Mouse (Mus musculus): ENCODE measurements around the gene Tpd52l1.
"Not testable (repeated sequence)": the region's sequence is repeated elsewhere in the genome, so short reads cannot be mapped to it uniquely, and the experiment has no call there.

Gene Tpd52l1

DNA sequence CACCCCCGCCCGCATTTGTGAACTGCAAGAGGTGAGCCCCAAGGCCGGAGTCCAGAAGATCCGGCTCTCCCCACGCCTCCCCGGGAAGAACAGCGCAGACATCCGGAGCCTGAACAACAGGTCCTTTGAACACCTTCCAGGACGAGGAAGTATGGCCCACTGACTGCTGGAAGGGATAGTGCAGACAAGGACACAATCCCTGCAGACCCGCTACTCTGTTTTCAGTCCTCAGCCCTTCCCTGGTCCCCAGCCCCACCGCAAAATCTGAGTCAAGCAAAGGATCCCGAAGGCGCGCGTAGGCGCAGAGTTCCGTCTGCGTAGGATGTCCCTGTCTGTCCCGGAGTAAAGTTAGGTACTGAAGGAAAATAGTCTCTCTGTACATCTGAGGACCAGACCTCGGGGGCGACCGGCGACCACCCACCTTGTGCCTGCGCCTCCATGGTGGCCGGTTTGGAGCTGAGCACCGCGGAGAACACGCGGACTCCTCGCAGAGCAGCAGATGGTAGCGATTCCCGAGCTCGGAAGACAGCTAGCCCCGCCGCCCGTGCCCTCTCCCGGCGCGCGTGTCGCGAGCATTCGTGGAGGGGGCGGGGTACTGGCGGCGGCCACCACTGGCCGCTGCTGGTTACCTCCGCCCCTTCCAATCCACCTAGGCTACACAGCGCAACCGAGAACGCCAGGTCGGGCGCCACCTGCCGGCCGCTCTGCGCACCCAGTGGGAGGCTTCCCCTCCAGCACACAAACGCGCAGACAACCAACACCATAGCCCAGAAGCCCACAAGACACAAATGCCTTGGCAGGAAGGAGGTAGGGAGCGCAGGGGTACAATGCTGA is at the start of gene Tpd52l1:
Gene Tpd52l1, minus strand, starts transcription at position 668 of the 834 bp plus-strand sequence.
- DNase-seq (ENCODE audit: low spot score), result peak; percentile 92

- DNase-seq (ENCODE audit: low spot score), result no peak
Measured at GRCm38 (mm10) chr10:31494296-31494695, 48.5 kb upstream of the Tpd52l1 start.

DNA sequence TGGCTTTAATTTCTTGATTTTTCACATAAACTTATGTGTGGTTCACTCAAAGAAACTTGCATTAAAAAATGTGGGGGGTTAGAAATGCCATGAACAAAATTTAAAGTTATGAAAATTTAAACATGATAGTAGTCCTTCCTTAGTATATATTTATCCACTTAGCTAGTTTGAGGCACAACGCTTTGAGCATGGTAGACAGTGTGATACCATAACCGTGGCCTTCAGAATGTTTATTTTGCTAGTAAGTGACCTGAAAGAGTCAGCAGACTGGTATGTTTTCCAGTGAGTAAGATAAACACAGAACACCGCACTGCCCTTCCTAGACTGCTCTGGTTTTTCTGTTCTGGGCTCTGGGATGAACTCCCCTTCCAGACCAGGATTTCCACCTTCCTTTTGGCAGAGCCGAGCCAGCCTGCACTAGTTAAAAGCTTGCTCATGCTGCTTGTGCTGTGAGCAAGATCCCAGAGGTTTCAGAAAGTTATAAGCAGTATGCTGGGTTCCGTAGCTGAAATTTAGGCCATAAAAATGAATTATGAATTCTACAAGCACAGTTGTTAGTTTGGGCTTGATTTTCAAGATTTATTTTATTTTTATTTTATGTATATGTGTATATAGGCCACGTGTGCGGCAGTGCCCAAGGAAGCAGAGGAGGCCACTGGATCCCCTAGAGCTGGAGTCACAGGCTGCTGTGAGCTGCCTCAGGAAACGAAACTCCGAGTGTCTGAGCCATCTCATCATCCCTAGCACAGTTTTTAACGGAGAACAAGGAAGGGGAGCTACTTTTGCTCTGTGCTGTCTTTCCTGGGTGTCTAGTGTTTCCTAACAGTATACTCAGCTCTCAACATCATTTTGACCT is 21.5 kb upstream of the Tpd52l1 start:
- peak; percentile 25 for DNase-seq (ENCODE audit: low spot score)

GRCm38 (mm10) chr10:31465840-31466541 is 20.2 kb upstream of the Tpd52l1 start:
- no peak for DNase-seq (ENCODE audit: low spot score)

DNA sequence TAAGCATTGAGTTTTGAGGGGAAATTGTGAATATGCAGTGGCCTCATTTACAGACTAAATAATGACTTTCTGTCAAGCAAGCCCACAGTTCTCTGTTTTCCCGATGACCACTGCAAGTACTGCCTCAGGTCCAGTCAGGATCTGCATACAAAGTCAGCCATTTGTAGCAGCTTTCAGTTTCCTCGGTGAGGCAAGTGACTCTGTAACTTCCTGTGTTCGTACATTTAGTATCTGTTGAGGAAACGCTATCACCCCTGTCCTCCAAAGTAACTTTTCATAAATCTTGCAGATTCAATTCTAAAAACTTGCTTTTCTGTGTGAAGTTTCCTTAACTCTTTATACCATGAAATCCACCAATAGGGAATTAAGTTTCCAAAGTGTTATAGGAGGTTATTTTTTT is 19.7 kb upstream of the Tpd52l1 start:
- DNase-seq (ENCODE audit: low spot score), result no peak

DNA sequence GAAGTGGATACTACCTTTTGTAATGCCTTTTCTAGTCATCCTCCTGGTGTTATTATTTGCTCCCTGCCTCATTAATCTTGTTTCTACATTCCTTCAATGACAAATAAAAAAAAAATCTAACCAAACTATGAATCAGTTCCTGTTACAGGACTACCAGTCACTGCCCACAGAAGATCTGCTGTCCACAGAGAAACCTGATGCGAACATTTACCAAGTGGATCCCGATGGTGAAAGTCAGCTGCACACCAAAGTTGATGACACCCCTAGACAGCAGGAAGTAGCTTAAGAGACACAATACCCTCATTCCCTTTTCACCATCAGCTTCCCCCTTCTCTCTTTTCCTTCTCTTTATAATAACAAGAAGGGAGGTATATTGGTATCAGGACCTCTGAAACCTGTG is 17.3 kb upstream of the Tpd52l1 start:
- DNase-seq (ENCODE audit: low spot score), result no peak

- no peak for DNase-seq (ENCODE audit: low spot score)
Measured at GRCm38 (mm10) chr10:31456806-31457205, 11.0 kb upstream of the Tpd52l1 start.

DNA sequence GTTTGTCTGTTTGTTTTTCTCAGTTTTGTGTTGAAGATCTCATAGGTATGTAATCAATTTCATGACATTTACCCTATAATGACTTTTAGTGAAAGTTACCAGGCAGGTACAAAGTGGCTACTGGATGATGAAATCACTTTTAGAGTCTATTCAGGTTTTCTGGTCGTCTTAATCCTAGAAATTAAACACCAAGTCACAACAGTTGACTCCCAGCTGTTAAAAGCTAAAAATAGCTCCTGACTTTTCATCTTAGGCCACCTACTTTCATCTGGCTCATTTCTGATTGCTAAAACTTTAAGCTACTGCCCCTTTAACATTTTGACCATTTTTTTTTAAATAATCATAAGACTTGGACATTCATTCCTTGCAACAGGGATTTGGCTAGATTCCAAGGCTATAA is 1.3 kb upstream of the Tpd52l1 start:
- DNase-seq (ENCODE audit: low spot score), result no peak

GRCm38 (mm10) chr10:31444206-31444605 is 1.6 kb downstream of the Tpd52l1 start:
- DNase-seq (ENCODE audit: low spot score), result no peak

- no peak for DNase-seq (ENCODE audit: low spot score)
Measured at GRCm38 (mm10) chr10:31441491-31441890, 4.3 kb downstream of the Tpd52l1 start.

GRCm38 (mm10) chr10:31436047-31436446 is 9.7 kb downstream of the Tpd52l1 start:
- no peak for DNase-seq (ENCODE audit: low spot score)

DNA sequence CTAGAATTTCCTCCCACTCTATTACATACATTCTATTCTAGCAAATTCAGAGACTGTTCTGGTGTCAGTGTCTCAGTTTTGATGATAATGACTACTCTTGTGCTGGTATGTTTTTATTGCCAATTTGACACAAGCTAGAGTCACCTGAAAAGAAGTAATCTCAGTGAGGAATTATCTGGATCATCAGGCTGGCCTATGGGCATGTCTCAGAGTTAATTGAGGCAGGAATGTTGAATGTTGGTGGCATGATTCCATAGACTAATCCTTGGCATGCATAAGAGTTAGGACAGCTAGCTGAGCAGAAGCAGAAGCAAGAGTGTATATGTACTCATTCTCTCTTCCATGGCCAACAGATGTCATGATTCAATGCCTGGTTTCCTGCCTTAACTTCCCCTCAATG is 27.8 kb downstream of the Tpd52l1 start:
- no peak for DNase-seq (ENCODE audit: low spot score)

- no peak for DNase-seq (ENCODE audit: low spot score)
Measured at GRCm38 (mm10) chr10:31392990-31393389, 52.8 kb downstream of the Tpd52l1 start.

GRCm38 (mm10) chr10:31390777-31391395 is 54.9 kb downstream of the Tpd52l1 start:
- no peak for DNase-seq (ENCODE audit: low spot score)

DNA sequence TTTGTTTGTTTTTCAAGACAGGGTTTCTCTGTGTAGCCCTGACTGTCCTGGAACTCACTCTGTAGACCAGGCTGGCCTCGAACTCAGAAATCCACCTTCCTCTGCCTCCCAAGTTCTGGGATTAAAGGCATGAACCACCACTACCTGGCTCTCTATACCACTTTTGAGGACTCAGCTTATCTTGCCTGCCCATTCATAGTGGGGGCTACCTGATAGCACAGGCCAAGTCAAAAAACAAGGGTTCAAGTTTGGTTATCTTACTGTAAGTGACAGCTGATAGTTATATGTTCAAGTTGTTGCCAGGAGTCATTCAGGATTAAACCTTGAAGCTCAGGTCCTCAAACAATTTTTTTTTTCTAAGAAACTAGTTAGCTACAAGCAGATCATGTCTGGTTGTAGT is 57.2 kb downstream of the Tpd52l1 start:
- DNase-seq (ENCODE audit: low spot score), result not testable (repeated sequence)

DNA sequence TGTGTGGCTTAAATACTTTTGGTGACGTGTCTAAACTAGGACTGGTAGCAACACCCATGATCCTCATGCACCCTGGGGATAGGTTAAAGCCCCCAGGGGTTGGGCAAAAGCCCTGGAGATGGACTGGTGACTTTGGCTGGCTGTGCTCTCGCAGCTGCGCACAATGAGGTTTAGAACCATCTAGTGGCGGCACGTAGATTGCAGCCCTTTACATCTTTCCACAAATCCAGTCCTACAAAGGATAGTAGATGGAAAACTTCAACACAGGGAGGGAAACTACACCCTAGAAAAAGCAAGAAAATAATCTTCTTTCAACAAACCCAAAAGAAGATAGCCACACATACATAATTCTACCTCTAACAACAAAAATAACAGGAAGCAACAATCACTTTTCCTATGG is 75.6 kb downstream of the Tpd52l1 start:
- peak; percentile 56 for DNase-seq (ENCODE audit: low spot score)

GRCm38 (mm10) chr10:31359749-31360148 is 86.0 kb downstream of the Tpd52l1 start:
- DNase-seq (ENCODE audit: low spot score), result no peak

GRCm38 (mm10) chr10:31354886-31355461 is 90.8 kb downstream of the Tpd52l1 start:
- no peak for DNase-seq (ENCODE audit: low spot score)

DNA sequence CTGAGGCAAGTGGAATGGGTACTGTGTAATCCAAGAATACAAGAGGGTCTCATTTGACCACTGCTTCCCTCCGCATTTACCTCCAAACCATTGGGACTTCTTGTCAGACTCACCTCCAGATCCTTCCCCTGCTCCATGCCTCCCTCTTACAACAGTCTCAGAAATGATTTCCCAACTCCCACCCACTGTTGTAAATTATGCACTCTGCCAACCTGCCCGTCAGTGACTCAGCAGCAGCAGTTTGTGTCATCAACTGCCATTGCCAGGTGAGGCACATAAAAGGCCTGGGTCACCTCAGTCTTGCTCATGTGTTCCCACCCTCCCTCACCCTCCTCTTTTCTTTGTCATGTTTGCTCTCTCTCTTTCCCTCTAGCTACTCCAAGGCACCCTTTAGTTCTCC is 91.6 kb downstream of the Tpd52l1 start:
- no peak for DNase-seq (ENCODE audit: low spot score)

- DNase-seq (ENCODE audit: low spot score), result no peak
Measured at GRCm38 (mm10) chr10:31352845-31353427, 92.8 kb downstream of the Tpd52l1 start.

DNA sequence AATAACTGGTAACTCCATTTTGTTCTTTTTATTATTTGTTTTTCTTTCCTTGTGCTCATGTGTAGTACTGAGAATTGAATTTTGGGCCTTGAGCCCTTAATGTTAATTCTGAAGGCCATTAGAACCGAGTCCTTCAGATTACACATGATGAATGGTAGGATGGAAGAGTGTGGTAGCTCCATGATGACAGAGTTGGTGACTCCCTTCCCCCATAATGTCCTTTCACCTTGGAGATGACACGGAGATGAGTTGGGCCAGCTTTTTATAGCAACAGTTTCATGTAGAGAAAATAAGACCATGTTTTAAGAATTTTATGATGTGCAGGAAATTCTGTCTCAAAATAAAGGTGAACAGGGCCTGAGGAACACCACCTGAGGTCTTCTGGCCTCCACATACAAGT is 94.7 kb downstream of the Tpd52l1 start:
- DNase-seq (ENCODE audit: low spot score), result no peak
